Mouse (Mus musculus) midbrain, embryonic 13.5 days (tissue): Measurements from ENCODE around the gene Usp31. TPM values are rescaled to one million over a fixed set of nuclear protein-coding genes. Genes with fewer than 3 reads are reported as not detected.

Experiments
- ATAC-seq: fragments of 200-750 bp; cut with Nextera tagmentation; 2 replicates; pipeline ENCODE4 v1.8.0; 2017; ENCODE audit warnings: mild to moderate bottlenecking, moderate TSS enrichment, moderate library complexity
- H3K27ac ChIP-seq: fragments of 300-500 bp; sonication (generic); 2 replicates; pipeline ENCODE4 v1.5.1; 2015; ENCODE audit warnings: inconsistent platforms, mild to moderate bottlenecking, moderate library complexity
- H3K27me3 ChIP-seq: fragments of 300-500 bp; sonication (generic); 2 replicates; pipeline ENCODE4 v1.6.1; 2015; ENCODE audit warnings: mild to moderate bottlenecking, inconsistent platforms
- H3K36me3 ChIP-seq: fragments of 300-500 bp; sonication (generic); 2 replicates; pipeline ENCODE4 v1.6.1; 2015; ENCODE audit warnings: mild to moderate bottlenecking, inconsistent platforms
- H3K4me1 ChIP-seq: fragments of 300-500 bp; sonication (generic); replicated peaks from 2 replicates; pipeline ENCODE4 v1.6.1; 2015; ENCODE audit warnings: inconsistent platforms
- H3K4me2 ChIP-seq: fragments of 300-500 bp; sonication (generic); replicated peaks from 2 replicates; pipeline ENCODE4 v1.6.1; 2015; ENCODE audit warnings: moderate library complexity, mild to moderate bottlenecking, inconsistent platforms
- H3K4me3 ChIP-seq: fragments of 300-500 bp; sonication (generic); replicated peaks from 2 replicates; pipeline ENCODE4 v1.5.1; 2015; ENCODE audit warnings: mild to moderate bottlenecking, inconsistent platforms
- H3K9ac ChIP-seq: fragments of 300-500 bp; sonication (generic); replicated peaks from 2 replicates; pipeline ENCODE4 v1.6.1; 2015; ENCODE audit warnings: mild to moderate bottlenecking, inconsistent platforms
- H3K9me3 ChIP-seq: fragments of 300-500 bp; sonication (generic); 2 replicates; pipeline ENCODE4 v1.6.1; 2016; ENCODE audit warnings: mild to moderate bottlenecking, inconsistent platforms
- WGBS: fragments of 180-500 bp; shearing (Covaris S2); methylation state at CpG from one replicate; pipeline ENCODE4 v1.1.7; 2015; 5-methylcytosine and 5-hydroxymethylcytosine counted together
- polyA plus RNA-seq: library from polyadenylated mRNA; unstranded; fragments of >200 nt; fragmentation: Nextera tagmentation; extraction: Ambion mirVana; gene quantifications from 2 replicates; pipeline ENCODE4 v1.2.1, GENCODE M21; 2015

Usp31 gene
- polyA plus RNA-seq, 1 experiment from 2014 or later, result 2.9 TPM

GRCm38 (mm10) chr7:121652629-121653028 lies 54.4 kb downstream of the Usp31 start:
- Histone ChIP-seq H3K4me2 (no peak overlapping the region), H3K27me3 (no peaks in the 10 kb centered on the region), H3K9ac (no peak overlapping the region), H3K27ac (no peak overlapping the region), H3K36me3 (peaks cover 54% of the 10 kb centered on the region), H3K4me1 (no peaks in the 10 kb centered on the region), H3K4me3 (no peak overlapping the region), H3K9me3 (no peaks in the 10 kb centered on the region)
- WGBS, result 93% methylated on average over 2 of the region's 2 CpGs
- ATAC-seq, result no peak

- Histone ChIP-seq H3K36me3 (peaks cover 57% of the 10 kb centered on the region), H3K9me3 (no peaks in the 10 kb centered on the region), H3K4me3 (no peak overlapping the region), H3K9ac (no peak overlapping the region), H3K27me3 (no peaks in the 10 kb centered on the region), H3K27ac (no peak overlapping the region), H3K4me2 (no peak overlapping the region), H3K4me1 (no peaks in the 10 kb centered on the region)
- ATAC-seq, result no peak
- 94% methylated on average over 3 of the region's 3 CpGs for WGBS
These were observed 56.3 kb downstream of the Usp31 start for GRCm38 (mm10) chr7:121650724-121651123.

- Histone ChIP-seq H3K4me1 (0 out of 2 replicates have a peak, but pooled peaks cover 4% of the 10 kb centered on the region), H3K36me3 (peaks cover 12% of the 10 kb centered on the region), H3K27ac (no peak overlapping the region), H3K27me3 (no peaks in the 10 kb centered on the region), H3K9ac (no peak overlapping the region), H3K9me3 (no peaks in the 10 kb centered on the region), H3K4me3 (no peak overlapping the region), H3K4me2 (no peak overlapping the region)
- peak; percentile 30; the same call in 1 of the 2 replicates for ATAC-seq
- WGBS, result 57% methylated on average over 12 of the region's 12 CpGs
These were observed 65.9 kb downstream of the Usp31 start for GRCm38 (mm10) chr7:121640998-121641762.

GRCm38 (mm10) chr7:121636732-121637131 lies 70.3 kb downstream of the Usp31 start:
- peaks cover 3% of the 10 kb centered on the region; the same call in 1 of the 2 replicates for H3K36me3 ChIP-seq
- WGBS, result 80% methylated on average over 5 of the region's 5 CpGs

GRCm38 (mm10) chr7:121634236-121634635 lies 72.8 kb downstream of the Usp31 start:
- no peaks in the 10 kb centered on the region for H3K27me3 ChIP-seq
- 65% methylated on average over 3 of the region's 3 CpGs for WGBS
- H3K4me2 ChIP-seq, result no peak overlapping the region
- peaks cover 3% of the 10 kb centered on the region; the same call in 1 of the 2 replicates for H3K36me3 ChIP-seq
- H3K4me3 ChIP-seq, result no peak overlapping the region
- H3K27ac ChIP-seq, result no peak overlapping the region
- no peak overlapping the region for H3K9ac ChIP-seq
- 0 out of 2 replicates have a peak, but pooled peaks cover 2% of the 10 kb centered on the region for H3K4me1 ChIP-seq
- peaks cover 8% of the 10 kb centered on the region; the same call in 1 of the 2 replicates for H3K9me3 ChIP-seq
- ATAC-seq, result no peak

More at GRCm38 (mm10) chr7:121636732-121637131, 70.3 kb downstream of the Usp31 start:
- Histone ChIP-seq H3K4me3 (no peak overlapping the region), H3K27ac (no peak overlapping the region), H3K4me1 (0 out of 2 replicates have a peak, but pooled peaks cover 4% of the 10 kb centered on the region), H3K9me3 (peaks cover 8% of the 10 kb centered on the region; the same call in 1 of the 2 replicates), H3K9ac (no peak overlapping the region), H3K27me3 (no peaks in the 10 kb centered on the region), H3K4me2 (no peak overlapping the region)
- ATAC-seq, result no peak

GRCm38 (mm10) chr7:121622835-121623420 lies 84.1 kb downstream of the Usp31 start:
- peaks cover 13% of the 10 kb centered on the region for H3K4me1 ChIP-seq
- H3K9me3 ChIP-seq, result no peaks in the 10 kb centered on the region
- H3K27me3 ChIP-seq, result no peaks in the 10 kb centered on the region
- no peak overlapping the region for H3K4me2 ChIP-seq
- H3K27ac ChIP-seq, result no peak overlapping the region; the same call in 1 of the 2 replicates
- H3K9ac ChIP-seq, result no peak overlapping the region
- WGBS, result 65% methylated on average over 9 of the region's 9 CpGs
- no peak overlapping the region for H3K4me3 ChIP-seq
- no peaks in the 10 kb centered on the region for H3K36me3 ChIP-seq
- peak; percentile 56; the same call in 1 of the 2 replicates for ATAC-seq

GRCm38 (mm10) chr7:121622433-121622832 lies 84.6 kb downstream of the Usp31 start:
- Histone ChIP-seq H3K4me2 (peak overlapping the region; percentile 20; the same call in 1 of the 2 replicates), H3K27me3 (no peaks in the 10 kb centered on the region), H3K27ac (peak overlapping the region; percentile 67), H3K9ac (peak overlapping the region; percentile 33; the same call in 1 of the 2 replicates), H3K4me1 (peaks cover 13% of the 10 kb centered on the region), H3K4me3 (no peak overlapping the region), H3K9me3 (no peaks in the 10 kb centered on the region), H3K36me3 (no peaks in the 10 kb centered on the region)
- WGBS, result 51% methylated on average over 6 of the region's 6 CpGs
- no peak for ATAC-seq

GRCm38 (mm10) chr7:121601697-121602096 lies 105.4 kb downstream of the Usp31 start:
- Histone ChIP-seq H3K27ac (no peak overlapping the region), H3K4me3 (no peak overlapping the region), H3K4me2 (no peak overlapping the region), H3K9ac (no peak overlapping the region), H3K27me3 (no peaks in the 10 kb centered on the region), H3K36me3 (no peaks in the 10 kb centered on the region), H3K9me3 (no peaks in the 10 kb centered on the region), H3K4me1 (no peaks in the 10 kb centered on the region)
- ATAC-seq, result no peak
- 33% methylated on average over 4 of the region's 4 CpGs for WGBS

GRCm38 (mm10) chr7:121596401-121596800 lies 110.7 kb downstream of the Usp31 start:
- no peaks in the 10 kb centered on the region for H3K27me3 ChIP-seq
- H3K9ac ChIP-seq, result no peak overlapping the region
- no peaks in the 10 kb centered on the region for H3K4me1 ChIP-seq
- H3K36me3 ChIP-seq, result no peaks in the 10 kb centered on the region
- ATAC-seq, result no peak
- no peak overlapping the region for H3K4me3 ChIP-seq
- no peak overlapping the region for H3K27ac ChIP-seq
- no peak overlapping the region for H3K4me2 ChIP-seq
- H3K9me3 ChIP-seq, result no peaks in the 10 kb centered on the region
- whole genome bisulfite sequencing, result 75% methylated on average over 3 of the region's 3 CpGs

- Histone ChIP-seq H3K9ac (no peak overlapping the region), H3K9me3 (no peaks in the 10 kb centered on the region), H3K27me3 (no peaks in the 10 kb centered on the region), H3K4me3 (no peak overlapping the region), H3K4me2 (no peak overlapping the region), H3K4me1 (no peaks in the 10 kb centered on the region), H3K27ac (no peak overlapping the region), H3K36me3 (no peaks in the 10 kb centered on the region)
- 81% methylated on average over 4 of the region's 4 CpGs for WGBS
- ATAC-seq, result no peak
These were observed 111.6 kb downstream of the Usp31 start for GRCm38 (mm10) chr7:121595496-121595895.

GRCm38 (mm10) chr7:121595085-121595484 lies 112.0 kb downstream of the Usp31 start:
- H3K4me3 ChIP-seq, result no peak overlapping the region
- H3K27me3 ChIP-seq, result no peaks in the 10 kb centered on the region
- ATAC-seq, result no peak
- no peak overlapping the region for H3K27ac ChIP-seq
- H3K9me3 ChIP-seq, result no peaks in the 10 kb centered on the region
- WGBS, result 90% methylated on average over 5 of the region's 5 CpGs
- H3K4me1 ChIP-seq, result no peaks in the 10 kb centered on the region
- H3K9ac ChIP-seq, result no peak overlapping the region
- no peaks in the 10 kb centered on the region for H3K36me3 ChIP-seq
- no peak overlapping the region for H3K4me2 ChIP-seq

- H3K4me3 ChIP-seq, result no peak overlapping the region
- WGBS, result 97% methylated on average over 1 of the region's 1 CpGs
- no peaks in the 10 kb centered on the region for H3K27me3 ChIP-seq
- H3K9me3 ChIP-seq, result no peaks in the 10 kb centered on the region
- H3K36me3 ChIP-seq, result no peaks in the 10 kb centered on the region
- no peak for ATAC-seq
- H3K9ac ChIP-seq, result no peak overlapping the region
- no peak overlapping the region for H3K4me2 ChIP-seq
- no peaks in the 10 kb centered on the region for H3K4me1 ChIP-seq
- no peak overlapping the region for H3K27ac ChIP-seq
These were observed 112.4 kb downstream of the Usp31 start for GRCm38 (mm10) chr7:121594623-121595022.
